Mouse (Mus musculus): Measurements from ENCODE around the gene Spaca4. TPM values are rescaled to one million over a fixed set of nuclear protein-coding genes. Genes with fewer than 3 reads are reported as not detected.

Spaca4 gene
- polyA plus RNA-seq, 1 experiment from 2014 or later, result 0.50 TPM

DNA sequence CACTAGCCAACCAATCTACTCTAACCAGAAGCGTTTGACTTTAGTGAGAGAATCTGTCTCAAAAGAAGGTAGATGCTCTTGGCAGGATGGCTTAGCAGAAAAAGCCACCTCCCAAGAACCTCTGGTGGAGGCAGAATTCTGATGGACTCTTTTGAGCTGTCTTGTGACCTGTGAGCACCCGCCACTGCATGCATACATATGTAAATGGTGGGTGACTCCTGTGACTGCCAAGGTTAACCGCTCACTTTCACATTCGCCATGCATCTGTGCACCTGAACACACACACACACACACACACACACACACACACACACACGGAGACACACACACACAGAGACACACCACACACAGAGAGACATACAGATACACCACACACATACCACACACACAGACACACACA, 21.8 kb upstream of the Spaca4 start:
- peaks cover 4% of the 10 kb centered on the region; the same call in 1 of the 2 replicates for H3K9me3 ChIP-seq
- H3K36me3 ChIP-seq (replicated peaks), result no peaks in the 10 kb centered on the region
- H3K27ac ChIP-seq, result no peak overlapping the region
- WGBS, result 73% methylated on average over 5 of the region's 5 CpGs
- H3K4me1 ChIP-seq, result peaks cover 8% of the 10 kb centered on the region
- DNase-seq (ENCODE audit: extremely low spot score, low spot score), result no peak
- peaks cover 3% of the 10 kb centered on the region; the same call in 1 of the 2 replicates for H3K27me3 ChIP-seq (ENCODE audit: poor library complexity, severe bottlenecking)
- no peak overlapping the region for H3K4me3 ChIP-seq

DNA sequence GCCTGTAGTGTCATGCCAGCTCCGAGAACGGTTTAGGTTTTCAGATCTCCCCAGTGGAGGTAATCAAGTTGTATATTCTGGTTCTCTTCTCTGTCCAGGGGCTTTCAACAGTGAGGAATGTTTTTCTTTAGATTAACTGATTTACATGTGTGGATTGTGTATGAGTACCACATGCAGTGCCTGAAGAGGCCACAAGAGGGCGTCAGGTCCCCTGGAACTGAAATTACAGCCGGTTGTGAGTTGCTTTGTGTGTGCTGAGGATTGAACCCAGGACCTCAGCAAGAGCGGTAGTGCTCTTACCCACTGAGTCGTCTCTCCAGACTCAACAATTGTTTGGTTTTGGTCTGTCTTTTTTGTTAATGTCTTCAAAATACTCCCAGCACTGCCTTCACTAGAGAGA, 20.9 kb upstream of the Spaca4 start:
- DNase-seq (ENCODE audit: extremely low spot score, low spot score), result no peak
- Histone ChIP-seq H3K27ac (no peak overlapping the region), H3K4me1 (peaks cover 16% of the 10 kb centered on the region), H3K4me3 (no peak overlapping the region), H3K27me3 (ENCODE audit: poor library complexity, severe bottlenecking) (peaks cover 12% of the 10 kb centered on the region), H3K36me3 (replicated peaks) (no peaks in the 10 kb centered on the region), H3K9me3 (peaks cover 4% of the 10 kb centered on the region; the same call in 1 of the 2 replicates)
- 65% methylated on average over 6 of the region's 6 CpGs for WGBS

DNA sequence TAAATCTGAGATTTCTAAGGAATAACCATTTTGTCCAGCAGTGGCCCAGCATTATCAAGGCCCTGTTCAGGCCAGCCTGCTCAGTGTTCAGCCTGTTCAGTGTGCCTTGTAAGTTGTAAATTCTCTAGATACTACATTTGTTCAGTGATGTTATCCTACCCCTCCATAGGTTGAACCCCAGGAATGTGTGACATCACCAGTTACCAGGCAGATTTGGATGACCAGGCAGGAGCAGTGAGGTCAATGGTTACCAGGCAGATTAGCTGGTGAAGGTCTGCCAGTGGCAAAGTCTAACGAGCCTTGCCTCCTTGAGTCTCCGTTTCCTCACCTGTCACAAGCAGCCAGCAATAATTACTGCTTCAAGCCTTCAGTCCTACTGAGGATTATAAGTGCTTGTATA, 18.8 kb upstream of the Spaca4 start:
- peaks cover 21% of the 10 kb centered on the region for H3K27me3 ChIP-seq (ENCODE audit: poor library complexity, severe bottlenecking)
- 41% methylated on average over 2 of the region's 2 CpGs for WGBS
- peaks cover 14% of the 10 kb centered on the region for H3K4me1 ChIP-seq
- DNase-seq (ENCODE audit: extremely low spot score, low spot score), result peak; percentile 57
- H3K27ac ChIP-seq, result no peak overlapping the region
- H3K36me3 ChIP-seq (replicated peaks), result no peaks in the 10 kb centered on the region
- no peak overlapping the region for H3K4me3 ChIP-seq
- H3K9me3 ChIP-seq, result peaks cover 4% of the 10 kb centered on the region; the same call in 1 of the 2 replicates

DNA sequence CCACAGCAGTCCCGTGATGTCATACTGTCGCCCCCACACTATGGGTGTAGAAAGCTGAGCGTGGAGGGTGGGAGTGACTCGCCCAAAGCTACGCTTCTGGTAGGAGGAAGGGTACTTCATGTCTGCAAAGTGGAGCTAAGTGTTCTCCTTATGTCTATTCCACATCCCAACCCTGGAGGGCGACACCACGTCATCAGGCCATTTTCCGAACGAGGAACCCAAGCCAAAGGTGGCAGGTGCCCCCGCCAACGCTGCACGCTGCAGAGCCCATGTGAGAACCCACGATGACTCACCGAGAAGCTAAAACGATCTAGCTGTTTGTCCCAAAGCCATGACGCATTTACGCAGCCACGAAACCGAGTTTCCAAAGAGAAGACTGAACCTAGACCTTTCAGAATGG, 16.7 kb upstream of the Spaca4 start:
- H3K27ac ChIP-seq, result no peak overlapping the region
- peaks cover 4% of the 10 kb centered on the region; the same call in 1 of the 2 replicates for H3K9me3 ChIP-seq
- peak overlapping the region; percentile 28 for H3K4me3 ChIP-seq
- no peaks in the 10 kb centered on the region for H3K36me3 ChIP-seq (replicated peaks)
- peaks cover 10% of the 10 kb centered on the region; the same call in 1 of the 2 replicates for H3K4me1 ChIP-seq
- 41% methylated on average over 19 of the region's 19 CpGs for WGBS
- peaks cover 21% of the 10 kb centered on the region for H3K27me3 ChIP-seq (ENCODE audit: poor library complexity, severe bottlenecking)
- DNase-seq (ENCODE audit: extremely low spot score, low spot score), result no peak

DNA sequence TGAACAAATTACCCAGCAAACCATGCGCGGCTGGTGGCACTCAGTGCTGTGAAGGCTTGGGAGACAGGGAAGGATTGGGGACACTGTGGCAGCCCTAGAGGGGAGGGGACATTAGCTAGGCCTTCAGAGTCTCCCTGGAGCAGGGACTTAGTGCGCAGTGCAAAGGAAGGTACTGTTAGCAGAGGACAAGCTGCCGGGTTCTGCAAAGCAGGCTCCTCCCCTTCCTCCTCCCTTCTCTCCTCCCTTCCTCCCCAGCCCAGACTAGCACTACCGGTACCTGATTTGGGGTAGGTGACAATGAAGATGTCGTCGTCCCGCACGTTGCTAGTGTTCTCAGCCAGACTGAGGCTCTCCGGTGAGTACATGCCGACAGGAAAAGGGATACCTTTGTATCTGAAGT, 16.2 kb upstream of the Spaca4 start:
- H3K27me3 ChIP-seq (ENCODE audit: poor library complexity, severe bottlenecking), result peaks cover 21% of the 10 kb centered on the region
- peaks cover 3% of the 10 kb centered on the region; the same call in 1 of the 2 replicates for H3K9me3 ChIP-seq
- 37% methylated on average over 11 of the region's 11 CpGs for WGBS
- peaks cover 10% of the 10 kb centered on the region; the same call in 1 of the 2 replicates for H3K4me1 ChIP-seq
- peak overlapping the region; percentile 28 for H3K4me3 ChIP-seq
- no peaks in the 10 kb centered on the region for H3K36me3 ChIP-seq (replicated peaks)
- DNase-seq (ENCODE audit: extremely low spot score, low spot score), result no peak
- no peak overlapping the region for H3K27ac ChIP-seq

DNA sequence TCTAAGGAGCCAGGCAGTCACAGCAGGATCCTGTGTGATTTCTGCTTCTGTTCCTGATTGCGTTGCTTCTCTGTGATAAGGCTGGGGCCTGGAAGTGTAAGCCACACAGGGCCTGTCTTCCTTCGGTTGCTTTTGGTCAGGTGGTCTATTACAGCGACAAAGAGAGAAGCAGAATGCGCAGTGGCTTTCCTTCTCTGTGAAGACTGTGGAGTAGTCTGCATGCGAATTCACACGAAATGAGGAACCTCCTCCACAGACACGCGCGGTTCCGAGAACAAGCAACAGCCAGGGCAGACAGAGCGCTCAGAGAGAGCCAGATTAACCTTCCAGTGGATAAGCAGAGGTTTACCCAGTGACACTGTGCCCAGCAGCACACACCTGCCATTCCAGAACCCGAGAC, 15.7 kb upstream of the Spaca4 start:
- WGBS, result 87% methylated on average over 12 of the region's 12 CpGs

DNA sequence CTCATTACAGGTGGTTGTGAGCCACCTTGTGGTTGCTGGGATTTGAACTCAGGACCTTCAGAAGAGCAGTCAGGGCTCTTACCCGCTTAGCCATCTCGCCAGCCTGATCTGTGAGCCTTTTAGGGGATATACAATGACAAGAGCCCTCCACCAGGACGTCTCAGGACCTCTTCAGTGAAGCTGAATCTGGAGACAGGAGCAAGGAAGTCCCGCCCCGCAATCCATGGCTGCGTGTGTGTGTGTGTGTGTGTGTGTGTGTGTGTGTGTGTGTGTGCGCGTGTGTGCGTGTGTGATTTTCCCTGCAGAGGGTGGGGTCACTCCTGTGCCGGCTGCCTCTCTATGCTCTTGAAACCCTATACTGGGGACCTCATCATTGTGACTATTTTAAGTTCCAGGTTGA, 14.2 kb upstream of the Spaca4 start:
- 75% methylated on average over 10 of the region's 10 CpGs for WGBS

More for the DNA sequence above, 15.7 kb upstream of the Spaca4 start:
- Histone ChIP-seq H3K9me3 (no peaks in the 10 kb centered on the region), H3K27me3 (ENCODE audit: poor library complexity, severe bottlenecking) (peaks cover 21% of the 10 kb centered on the region), H3K4me3 (no peak overlapping the region), H3K4me1 (peaks cover 10% of the 10 kb centered on the region; the same call in 1 of the 2 replicates), H3K27ac (no peak overlapping the region), H3K36me3 (replicated peaks) (no peaks in the 10 kb centered on the region)
- DNase-seq (ENCODE audit: extremely low spot score, low spot score), result no peak

DNA sequence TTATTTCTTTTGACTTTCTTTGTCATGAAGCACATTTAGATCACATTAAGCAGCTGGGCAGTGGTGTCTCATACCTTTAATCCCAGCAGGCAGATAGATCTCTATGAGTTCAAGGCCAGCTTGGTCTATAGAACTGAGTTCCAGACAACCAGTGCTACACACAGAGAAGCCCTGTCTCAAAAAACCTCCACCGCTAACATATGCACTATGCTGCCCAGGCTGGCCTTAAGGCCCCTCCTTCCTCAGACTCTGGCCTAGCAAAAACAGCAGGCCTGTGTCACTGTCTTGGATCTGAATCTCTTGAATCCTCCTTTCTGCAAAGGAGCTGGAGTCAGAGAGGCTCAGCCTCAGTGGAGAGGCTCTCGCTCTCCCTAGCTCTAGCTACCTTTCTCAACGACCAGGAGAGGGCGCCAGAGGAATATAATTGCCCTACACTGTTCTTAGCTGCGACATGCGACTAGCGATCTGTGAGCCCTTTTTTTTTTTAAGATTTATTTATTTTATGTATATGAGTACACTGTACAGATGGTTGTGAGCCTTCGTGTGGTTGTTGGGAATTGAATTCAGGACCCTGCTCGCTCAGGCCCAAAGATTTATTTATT, 13.7 kb upstream of the Spaca4 start:
- Histone ChIP-seq H3K27ac (no peak overlapping the region), H3K36me3 (replicated peaks) (no peaks in the 10 kb centered on the region), H3K4me3 (no peak overlapping the region), H3K9me3 (no peaks in the 10 kb centered on the region), H3K27me3 (ENCODE audit: poor library complexity, severe bottlenecking) (peaks cover 21% of the 10 kb centered on the region), H3K4me1 (peaks cover 10% of the 10 kb centered on the region; the same call in 1 of the 2 replicates)
- 11% methylated on average over 9 of the region's 9 CpGs for WGBS
- DNase-seq (ENCODE audit: extremely low spot score, low spot score), result peak; percentile 77

More for the DNA sequence above, 14.2 kb upstream of the Spaca4 start:
- no peak for DNase-seq (ENCODE audit: extremely low spot score, low spot score)
- Histone ChIP-seq H3K4me1 (peaks cover 10% of the 10 kb centered on the region; the same call in 1 of the 2 replicates), H3K36me3 (replicated peaks) (no peaks in the 10 kb centered on the region), H3K27ac (no peak overlapping the region), H3K9me3 (no peaks in the 10 kb centered on the region), H3K4me3 (no peak overlapping the region), H3K27me3 (ENCODE audit: poor library complexity, severe bottlenecking) (peaks cover 21% of the 10 kb centered on the region)

DNA sequence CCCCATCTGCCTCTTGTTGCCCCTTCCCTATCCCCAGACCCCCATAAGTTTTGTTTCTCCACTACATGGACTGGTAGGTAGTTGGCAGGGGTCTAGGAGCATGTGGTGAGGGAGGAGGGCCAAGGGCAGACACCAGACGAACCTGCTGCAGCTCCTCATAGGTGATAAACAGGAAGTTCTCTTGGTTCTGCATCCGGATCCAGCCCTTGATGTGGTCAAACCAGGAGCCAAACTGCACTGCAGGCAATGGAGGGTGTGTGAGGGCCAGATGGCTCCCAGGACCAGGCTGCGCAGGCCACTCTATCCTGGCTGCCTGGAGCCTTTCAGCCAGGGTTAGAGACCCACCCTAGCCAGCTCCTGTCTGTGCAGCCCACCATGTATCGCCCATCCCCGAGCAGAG, 7.9 kb upstream of the Spaca4 start:
- H3K27ac ChIP-seq, result no peak overlapping the region
- peaks cover 22% of the 10 kb centered on the region for H3K4me1 ChIP-seq
- H3K9me3 ChIP-seq, result no peaks in the 10 kb centered on the region
- no peak for DNase-seq (ENCODE audit: extremely low spot score, low spot score)
- no peak overlapping the region for H3K4me3 ChIP-seq
- peaks cover 20% of the 10 kb centered on the region for H3K36me3 ChIP-seq (replicated peaks)
- 86% methylated on average over 5 of the region's 5 CpGs for WGBS
- no peaks in the 10 kb centered on the region for H3K27me3 ChIP-seq (ENCODE audit: poor library complexity, severe bottlenecking)

DNA sequence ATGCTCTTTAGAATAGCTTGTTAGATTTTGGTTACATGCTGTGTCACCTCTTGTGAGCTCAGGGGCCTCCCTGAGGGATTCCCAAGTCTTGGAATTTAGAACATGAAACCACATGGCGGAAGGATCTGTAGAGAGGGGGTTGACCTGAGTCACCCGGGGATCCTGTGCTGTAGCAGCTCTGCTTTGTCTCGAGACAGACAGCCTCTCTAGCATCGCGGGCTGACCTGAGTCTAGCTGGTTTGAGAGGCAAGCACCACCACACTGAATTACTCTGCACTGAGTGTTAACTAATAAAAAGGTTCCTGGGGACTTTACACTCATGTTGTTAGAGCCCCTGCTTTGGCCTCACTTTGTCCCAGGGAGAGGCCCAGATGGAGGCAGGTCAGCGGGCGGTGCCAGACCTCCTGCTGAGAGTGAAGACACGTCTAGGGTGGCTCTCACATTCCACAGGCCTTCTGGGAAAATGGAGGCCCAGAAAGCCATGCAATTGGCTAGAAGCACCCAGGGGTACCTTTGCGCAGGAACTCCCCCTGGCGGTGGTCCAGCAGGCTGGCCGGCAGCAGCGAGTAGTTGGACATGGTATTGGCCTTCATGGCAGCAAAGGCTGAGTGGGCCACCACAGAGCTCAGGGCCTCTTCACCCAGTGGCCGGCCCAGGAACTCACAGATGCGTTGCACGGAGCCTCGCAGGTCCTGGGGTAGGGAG, 5.3 kb upstream of the Spaca4 start:
- 14% methylated on average over 16 of the region's 16 CpGs for WGBS
- Histone ChIP-seq H3K9me3 (no peaks in the 10 kb centered on the region), H3K27ac (peak overlapping the region; percentile 58), H3K4me3 (no peak overlapping the region), H3K27me3 (ENCODE audit: poor library complexity, severe bottlenecking) (no peaks in the 10 kb centered on the region), H3K4me1 (peaks cover 22% of the 10 kb centered on the region), H3K36me3 (replicated peaks) (peaks cover 46% of the 10 kb centered on the region)
- peak; percentile 77 for DNase-seq (ENCODE audit: extremely low spot score, low spot score)

DNA sequence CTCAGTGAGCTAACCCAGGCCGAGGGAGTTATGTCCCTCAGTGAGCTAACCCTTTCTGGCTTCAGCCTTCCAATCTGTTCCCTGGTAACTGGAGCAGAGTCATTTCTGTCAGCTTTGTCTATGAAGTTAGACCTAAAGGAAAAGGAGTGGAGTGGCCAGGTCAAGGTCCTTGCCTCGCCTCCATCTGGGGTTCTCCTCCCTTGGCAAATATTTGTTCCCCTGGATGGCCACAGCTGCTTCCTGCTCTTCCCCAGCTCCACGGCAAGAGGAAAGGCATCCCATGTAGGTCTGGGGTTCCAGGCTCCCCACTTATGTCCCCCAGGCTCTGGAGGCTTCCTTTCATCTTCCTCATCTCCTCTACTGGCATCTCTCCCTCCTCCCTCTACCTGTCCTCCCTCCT, 2.0 kb upstream of the Spaca4 start:
- no peak overlapping the region for H3K27ac ChIP-seq
- peaks cover 79% of the 10 kb centered on the region for H3K36me3 ChIP-seq (replicated peaks)
- no peak for DNase-seq (ENCODE audit: extremely low spot score, low spot score)
- H3K4me1 ChIP-seq, result peaks cover 22% of the 10 kb centered on the region
- no peaks in the 10 kb centered on the region for H3K27me3 ChIP-seq (ENCODE audit: poor library complexity, severe bottlenecking)
- no peaks in the 10 kb centered on the region for H3K9me3 ChIP-seq
- 92% methylated on average over 3 of the region's 3 CpGs for WGBS
- no peak overlapping the region for H3K4me3 ChIP-seq

DNA sequence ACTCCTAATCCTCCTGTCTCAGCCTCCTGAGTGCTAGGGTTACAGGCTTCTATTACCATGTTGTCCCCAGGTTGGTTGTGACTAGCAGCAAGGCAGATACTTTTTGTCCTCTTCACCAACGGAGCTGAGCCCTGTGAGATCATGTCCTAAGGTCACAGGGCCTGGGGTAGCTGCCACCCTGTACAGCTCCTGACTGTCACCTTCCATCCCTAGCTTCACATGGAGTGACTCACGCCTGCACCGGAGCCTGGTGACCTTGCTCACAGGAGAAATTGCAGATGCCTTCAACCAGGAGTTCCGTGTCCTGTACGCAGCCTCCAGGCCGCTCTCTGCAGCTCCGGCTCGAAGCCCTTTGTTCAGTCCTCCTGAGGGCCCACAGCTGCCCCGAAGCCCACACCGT, 806 bp upstream of the Spaca4 start:
- H3K27ac ChIP-seq, result no peak overlapping the region
- no peak overlapping the region for H3K4me3 ChIP-seq
- no peaks in the 10 kb centered on the region for H3K27me3 ChIP-seq (ENCODE audit: poor library complexity, severe bottlenecking)
- DNase-seq (ENCODE audit: extremely low spot score, low spot score), result no peak
- peaks cover 20% of the 10 kb centered on the region for H3K4me1 ChIP-seq
- WGBS, result 94% methylated on average over 10 of the region's 10 CpGs
- no peaks in the 10 kb centered on the region for H3K9me3 ChIP-seq
- H3K36me3 ChIP-seq (replicated peaks), result peaks cover 91% of the 10 kb centered on the region

DNA sequence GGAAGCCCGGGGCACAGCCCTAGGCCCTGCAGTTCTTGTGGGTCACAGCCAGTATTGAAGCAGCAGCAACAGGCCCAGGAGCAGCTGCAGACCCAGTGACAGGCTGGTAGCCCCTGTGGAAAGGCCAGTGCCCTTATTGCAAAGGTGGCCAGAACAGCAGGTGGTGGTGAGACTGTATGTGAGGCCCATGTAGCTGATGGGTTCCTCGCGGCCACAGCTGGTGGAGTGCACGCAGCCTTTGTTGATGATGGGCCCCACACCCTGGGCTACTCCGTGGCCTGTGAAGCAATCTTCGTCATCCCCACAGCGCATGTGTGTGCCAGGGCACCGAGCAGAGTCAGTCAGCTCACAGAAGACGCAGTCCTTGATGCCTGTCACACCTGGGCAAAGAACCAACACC, 462 bp downstream of the Spaca4 start:
- no peaks in the 10 kb centered on the region for H3K9me3 ChIP-seq
- no peak overlapping the region for H3K4me3 ChIP-seq
- peaks cover 100% of the 10 kb centered on the region for H3K36me3 ChIP-seq (replicated peaks)

More for the DNA sequence above, 462 bp downstream of the Spaca4 start:
- Histone ChIP-seq H3K27ac (no peak overlapping the region), H3K27me3 (ENCODE audit: poor library complexity, severe bottlenecking) (no peaks in the 10 kb centered on the region), H3K4me1 (peaks cover 17% of the 10 kb centered on the region)
- 93% methylated on average over 9 of the region's 9 CpGs for WGBS
- DNase-seq (ENCODE audit: extremely low spot score, low spot score), result no peak

Data from forebrain, embryonic 10.5 days (tissue).